Mouse (Mus musculus): Measurements from ENCODE around the gene Nfyc.

The Nfyc gene

GRCm38 (mm10) chr4:120831472-120831871 is at the start of gene Nfyc:
Gene Nfyc (minus strand): TSS chr4:120831572.
- DNase-seq (ENCODE audit: extremely low read depth, insufficient read length, low spot score) = no peak

- DNase-seq (ENCODE audit: extremely low read depth, insufficient read length, low spot score) = no peak
These were observed 49.5 kb upstream of the Nfyc start for GRCm38 (mm10) chr4:120880731-120881432.

GRCm38 (mm10) chr4:120879386-120879785 is 48.0 kb upstream of the Nfyc start:
- DNase-seq (ENCODE audit: extremely low read depth, insufficient read length, low spot score) = no peak

- DNase-seq (ENCODE audit: extremely low read depth, insufficient read length, low spot score) = no peak
These were observed 47.4 kb upstream of the Nfyc start for GRCm38 (mm10) chr4:120878728-120879127.

GRCm38 (mm10) chr4:120875961-120876360 is 44.6 kb upstream of the Nfyc start:
- DNase-seq (ENCODE audit: extremely low read depth, insufficient read length, low spot score) = no peak

GRCm38 (mm10) chr4:120870262-120870748 is 38.9 kb upstream of the Nfyc start:
- DNase-seq (ENCODE audit: extremely low read depth, insufficient read length, low spot score) = no peak

GRCm38 (mm10) chr4:120868988-120869387 is 37.6 kb upstream of the Nfyc start:
- no peak for DNase-seq (ENCODE audit: extremely low read depth, insufficient read length, low spot score)

GRCm38 (mm10) chr4:120868246-120868645 is 36.9 kb upstream of the Nfyc start:
- DNase-seq (ENCODE audit: extremely low read depth, insufficient read length, low spot score) = no peak

GRCm38 (mm10) chr4:120866211-120866610 is 34.8 kb upstream of the Nfyc start:
- DNase-seq (ENCODE audit: extremely low read depth, insufficient read length, low spot score) = no peak

GRCm38 (mm10) chr4:120859865-120860264 is 28.5 kb upstream of the Nfyc start:
- no peak for DNase-seq (ENCODE audit: extremely low read depth, insufficient read length, low spot score)

GRCm38 (mm10) chr4:120856376-120856775 is 25.0 kb upstream of the Nfyc start:
- DNase-seq (ENCODE audit: extremely low read depth, insufficient read length, low spot score) = no peak

GRCm38 (mm10) chr4:120855360-120856060 is 24.1 kb upstream of the Nfyc start:
- DNase-seq (ENCODE audit: extremely low read depth, insufficient read length, low spot score) = no peak

- no peak for DNase-seq (ENCODE audit: extremely low read depth, insufficient read length, low spot score)
These were observed 23.4 kb upstream of the Nfyc start, which contains the start of gene Rims3 for GRCm38 (mm10) chr4:120854588-120855319. Gene Rims3 (plus strand): TSS chr4:120854816.

- peak; percentile 37 for DNase-seq (ENCODE audit: extremely low read depth, insufficient read length, low spot score)
These were observed 19.6 kb upstream of the Nfyc start for GRCm38 (mm10) chr4:120850946-120851345.

- DNase-seq (ENCODE audit: extremely low read depth, insufficient read length, low spot score) = no peak
These were observed 18.1 kb upstream of the Nfyc start for GRCm38 (mm10) chr4:120849451-120849850.

- no peak for DNase-seq (ENCODE audit: extremely low read depth, insufficient read length, low spot score)
These were observed 17.5 kb upstream of the Nfyc start for GRCm38 (mm10) chr4:120848909-120849308.

GRCm38 (mm10) chr4:120845098-120845497 is 13.7 kb upstream of the Nfyc start:
- no peak for DNase-seq (ENCODE audit: extremely low read depth, insufficient read length, low spot score)

- DNase-seq (ENCODE audit: extremely low read depth, insufficient read length, low spot score) = no peak
These were observed 13.2 kb upstream of the Nfyc start for GRCm38 (mm10) chr4:120844423-120845082.

GRCm38 (mm10) chr4:120841342-120841741 is 10.0 kb upstream of the Nfyc start:
- no peak for DNase-seq (ENCODE audit: extremely low read depth, insufficient read length, low spot score)

- DNase-seq (ENCODE audit: extremely low read depth, insufficient read length, low spot score) = no peak
These were observed 605 bp downstream of the Nfyc start for GRCm38 (mm10) chr4:120830767-120831166.

- DNase-seq (ENCODE audit: extremely low read depth, insufficient read length, low spot score) = no peak
These were observed 5.0 kb downstream of the Nfyc start for GRCm38 (mm10) chr4:120826418-120826817.
